Mouse (Mus musculus) myocyte (in vitro differentiated cells): Measurements from ENCODE around the gene Hdhd5.

ENCODE experiments used
- CEBPB ChIP-seq: IDR thresholded peaks from 2 replicates; pipeline ENCODE4 v1.6.1; 2011; ENCODE audit warnings: mild to moderate bottlenecking, moderate library complexity; ENCODE audit not compliant: poor library complexity, insufficient read depth, severe bottlenecking
- E2F4 ChIP-seq: IDR thresholded peaks from one replicate; pipeline ENCODE4 v1.6.1; 2011; ENCODE audit warnings: mild to moderate bottlenecking, control low read depth, moderate library complexity; ENCODE audit not compliant: insufficient read depth
- MAX ChIP-seq: IDR thresholded peaks from one replicate; pipeline ENCODE4 v1.6.1; 2011; ENCODE audit warnings: low read depth, mild to moderate bottlenecking, control low read depth
- MYOG ChIP-seq, 3 experiments: IDR thresholded peaks; one replicate each; pipeline ENCODE4 v1.6.1; 2011; ENCODE audit warnings: control low read depth in 2 of 3, low read depth in 2 of 3, mild to moderate bottlenecking in 2 of 3; ENCODE audit not compliant: insufficient read length in 2 of 3, control insufficient read depth in 1 of 3, insufficient read depth in 1 of 3
- POLR2A ChIP-seq: IDR thresholded peaks from one replicate; pipeline ENCODE4 v1.6.1; 2011; ENCODE audit warnings: low read depth, mild to moderate bottlenecking, control low read depth, moderate library complexity; ENCODE audit not compliant: insufficient read length
- POLR2AphosphoS2 ChIP-seq: IDR thresholded peaks from one replicate; pipeline ENCODE4 v1.6.1; 2011; ENCODE audit warnings: low read depth, control low read depth; ENCODE audit not compliant: insufficient read length
- USF1 ChIP-seq: IDR thresholded peaks from one replicate; pipeline ENCODE4 v1.6.1; 2011; ENCODE audit warnings: low read depth, mild to moderate bottlenecking, control low read depth, moderate library complexity

DNA sequence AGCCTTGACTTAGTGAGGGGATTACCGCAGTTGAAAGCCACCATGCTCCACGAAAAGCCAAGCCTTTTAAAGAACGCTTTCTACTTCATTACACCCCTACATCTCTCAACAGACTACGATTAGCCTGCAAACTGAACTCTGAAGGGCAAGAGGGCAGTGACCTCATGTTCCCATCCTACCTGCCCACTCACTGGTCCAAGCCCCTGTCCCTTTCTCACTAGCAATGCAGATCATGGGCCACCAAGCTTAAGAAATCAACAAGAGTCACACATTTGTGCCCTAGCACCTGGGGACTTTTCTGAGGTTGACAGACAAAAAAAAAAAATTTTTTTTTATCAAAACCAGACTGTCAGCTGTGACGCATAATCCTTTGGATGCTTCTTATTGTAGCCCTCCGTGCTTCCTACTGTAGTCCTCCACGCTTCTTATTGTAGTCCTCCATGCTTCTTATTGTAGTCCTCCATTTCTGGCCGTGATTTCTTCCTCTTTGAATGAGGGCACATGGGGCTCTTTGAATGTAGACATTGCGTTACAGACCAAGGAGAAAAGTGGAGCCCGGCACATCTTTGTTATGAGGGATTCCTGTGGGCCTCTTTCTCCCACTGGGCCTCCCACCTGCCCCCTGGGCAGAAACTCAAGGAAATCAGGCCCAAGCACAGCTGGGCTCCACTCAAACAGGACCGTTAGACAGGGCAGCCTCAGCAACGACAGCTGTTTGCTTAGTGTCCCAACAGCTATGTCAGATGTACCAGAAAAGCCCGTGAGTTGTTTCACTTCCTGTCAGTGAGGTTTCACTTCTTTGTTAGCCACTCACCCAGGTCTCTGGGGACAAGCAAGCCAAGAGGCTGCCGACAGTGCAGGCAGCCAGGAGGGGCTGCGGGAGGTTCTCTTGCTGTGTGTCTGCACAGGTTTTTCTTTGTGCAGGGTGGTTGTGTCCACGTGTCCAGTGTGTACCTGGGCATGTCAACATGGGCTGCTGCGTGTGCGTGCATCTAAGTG is 36.1 kb upstream of the Hdhd5 start:
- no peak for TF ChIP-seq POLR2A
- peak in 2 of 3 experiments; percentile 68 to 77 for TF ChIP-seq MYOG (IDR thresholded peaks at IDR 0.05; ENCODE audit: control insufficient read depth in 1 of 3, insufficient read depth in 1 of 3, insufficient read length in 2 of 3, low read depth in 2 of 3)
- TF ChIP-seq MAX, result no peak
- TF ChIP-seq USF1, result no peak
- TF ChIP-seq POLR2AphosphoS2, result no peak
- TF ChIP-seq CEBPB, result no peak
- TF ChIP-seq E2F4, result no peak
